Mouse (Mus musculus): ENCODE data around the gene Cldn34b2.
"Not testable (repeated sequence)": the region's sequence is repeated elsewhere in the genome, so short reads cannot be mapped to it uniquely, and the experiment has no call there.

GRCm38 (mm10) chrX:155093566-155093965 is 34.6 kb downstream of the Cldn34b2 start, which contains the start of gene Magea2:
- TF ChIP-seq CTCF (conservative IDR thresholded peaks at IDR 0.05; ENCODE audit: low read length); POU5F1 (IDR thresholded peaks at IDR 0.05; ENCODE audit: borderline replicate concordance, low read length); NANOG (IDR thresholded peaks at IDR 0.05; ENCODE audit: borderline replicate concordance, low read length): not testable (repeated sequence)

Measured in E14TG2a.4 (cell line).